In genomic region chr3:101211936-101212335, GRCm38 (mm10) we compare ENCODE assay signal across 10 mouse cellular contexts.
A peak's percentile ranks its signal among the peaks of the same experiment; 100 is the strongest.
DNase-seq lines count a peak whose midpoint lies in the region; ATAC-seq and TF ChIP-seq lines count a peak whose summit lies in the region.
"Had no signal": no experiment of that assay in that cellular context is flagged by ENCODE, and none has a peak within 500 bp of the region (broad histone marks: within the 10 kb centered on the region; RNA-seq: fewer than 3 reads in every experiment).

No protein-coding gene starts in this region.

- ATAC-seq in lung, embryonic 15.5 days (ENCODE audit: borderline replicate concordance, extremely low read depth, low FRiP score, low TSS enrichment), result peak; percentile 56; the same call in 1 of the 2 replicates
- ATAC-seq in embryonic facial prominence, embryonic 14.5 days (ENCODE audit: low read depth), result peak; percentile 11; the same call in 1 of the 2 replicates
- no peak; the same call in 1 of the 2 replicates for ATAC-seq in hindbrain, postnatal 0 days
- peak; percentile 1; the same call in 1 of the 2 replicates for ATAC-seq in midbrain, postnatal 0 days (ENCODE audit: low FRiP score)

- H3K4me1 ChIP-seq in lung, embryonic 15.5 days, result peaks cover 21% of the 10 kb centered on the region
- H3K4me1 ChIP-seq in embryonic facial prominence, embryonic 14.5 days (ENCODE audit: control insufficient read depth, insufficient read depth, low read length), result peaks cover 12% of the 10 kb centered on the region
- peaks cover 17% of the 10 kb centered on the region for H3K4me1 ChIP-seq in hindbrain, postnatal 0 days (ENCODE audit: insufficient read depth, low read length)
- H3K4me1 ChIP-seq in midbrain, postnatal 0 days (ENCODE audit: insufficient read depth, low read length), result peaks cover 9% of the 10 kb centered on the region
- H3K4me1 ChIP-seq: liver, embryonic 13.5 days had no signal

- 37% methylated on average over 4 of the region's 4 CpGs for WGBS in lung, embryonic 15.5 days
- 32% methylated on average over 4 of the region's 4 CpGs for WGBS in embryonic facial prominence, embryonic 14.5 days
- WGBS in hindbrain, postnatal 0 days, result 52% methylated on average over 4 of the region's 4 CpGs
- 55% methylated on average over 4 of the region's 4 CpGs for WGBS in midbrain, postnatal 0 days

- no peak overlapping the region for H3K4me3 ChIP-seq in lung, embryonic 15.5 days
- no peak overlapping the region for H3K4me3 ChIP-seq in embryonic facial prominence, embryonic 14.5 days (ENCODE audit: low read depth, low read length)
- no peak overlapping the region for H3K4me3 ChIP-seq in hindbrain, postnatal 0 days (ENCODE audit: low read length)
- no peak overlapping the region for H3K4me3 ChIP-seq in midbrain, postnatal 0 days (ENCODE audit: low read depth, low read length)
- H3K4me3 ChIP-seq in gastrocnemius, adult 2 months, result no peak overlapping the region
- H3K4me3 ChIP-seq: erythroblast, embryonic 14.5 days; liver, embryonic 13.5 days had no signal

- H3K9ac ChIP-seq in lung, embryonic 15.5 days, result no peak overlapping the region
- H3K9ac ChIP-seq in embryonic facial prominence, embryonic 14.5 days (ENCODE audit: low read depth, low read length), result no peak overlapping the region
- H3K9ac ChIP-seq in hindbrain, postnatal 0 days (replicated peaks; ENCODE audit: low read length), result no peak overlapping the region
- no peak overlapping the region for H3K9ac ChIP-seq in midbrain, postnatal 0 days (replicated peaks; ENCODE audit: low read length, poor library complexity, severe bottlenecking)
- H3K9ac ChIP-seq: liver, embryonic 13.5 days had no signal

- DNase-seq in lung, adult 18-20 months, result no peak
- peak; percentile 78 for DNase-seq in embryonic facial prominence, embryonic 14.5 days (ENCODE audit: low spot score)
- DNase-seq in hindbrain, postnatal 0 days (ENCODE audit: low spot score), result peak; percentile 60
- DNase-seq in midbrain, postnatal 0 days (ENCODE audit: low spot score), result peak; percentile 61
- DNase-seq in gastrocnemius, adult 2 months, result no peak
- no peak for DNase-seq in layer of hippocampus, postnatal 14 days (ENCODE audit: low spot score in 2 of 2)
- no peak for DNase-seq in adrenal gland, adult 8-10 months
- DNase-seq: liver, embryonic 13.5 days had no signal

- H3K4me2 ChIP-seq in lung, embryonic 15.5 days, result no peak overlapping the region
- no peak overlapping the region for H3K4me2 ChIP-seq in embryonic facial prominence, embryonic 14.5 days (ENCODE audit: low read depth, low read length)
- no peak overlapping the region for H3K4me2 ChIP-seq in hindbrain, postnatal 0 days (ENCODE audit: low read depth, low read length)
- no peak overlapping the region for H3K4me2 ChIP-seq in midbrain, postnatal 0 days (ENCODE audit: low read depth, low read length, poor library complexity, severe bottlenecking)
- H3K4me2 ChIP-seq: liver, embryonic 13.5 days had no signal

- no peaks in the 10 kb centered on the region for H3K36me3 ChIP-seq in lung, embryonic 15.5 days
- no peaks in the 10 kb centered on the region for H3K36me3 ChIP-seq in embryonic facial prominence, embryonic 14.5 days (ENCODE audit: control insufficient read depth, insufficient read depth, low read length)
- no peaks in the 10 kb centered on the region for H3K36me3 ChIP-seq in hindbrain, postnatal 0 days (ENCODE audit: insufficient read depth, low read length)
- H3K36me3 ChIP-seq in midbrain, postnatal 0 days (ENCODE audit: insufficient read depth, low read length), result no peaks in the 10 kb centered on the region
- H3K36me3 ChIP-seq: liver, embryonic 13.5 days had no signal

- no peaks in the 10 kb centered on the region for H3K27me3 ChIP-seq in lung, embryonic 15.5 days
- no peaks in the 10 kb centered on the region for H3K27me3 ChIP-seq in embryonic facial prominence, embryonic 14.5 days (replicated peaks; ENCODE audit: control insufficient read depth, insufficient read depth, low read length)
- H3K27me3 ChIP-seq in hindbrain, postnatal 0 days (ENCODE audit: insufficient read depth, low read length), result no peaks in the 10 kb centered on the region
- H3K27me3 ChIP-seq in midbrain, postnatal 0 days (ENCODE audit: insufficient read depth, low read length), result no peaks in the 10 kb centered on the region
- H3K27me3 ChIP-seq: liver, embryonic 13.5 days had no signal

- H3K27ac ChIP-seq in lung, embryonic 15.5 days, result peak overlapping the region; percentile 46
- H3K27ac ChIP-seq in embryonic facial prominence, embryonic 14.5 days (replicated peaks; ENCODE audit: low read depth, low read length), result peak overlapping the region; percentile 78
- peak overlapping the region; percentile 85 for H3K27ac ChIP-seq in hindbrain, postnatal 0 days
- H3K27ac ChIP-seq in midbrain, postnatal 0 days (ENCODE audit: low read depth, low read length), result no peak overlapping the region
- no peak overlapping the region for H3K27ac ChIP-seq in gastrocnemius, adult 2 months
- H3K27ac ChIP-seq: liver, embryonic 13.5 days had no signal

- no peaks in the 10 kb centered on the region for H3K9me3 ChIP-seq in lung, embryonic 15.5 days
- H3K9me3 ChIP-seq in embryonic facial prominence, embryonic 14.5 days (ENCODE audit: control insufficient read depth, low read length), result no peaks in the 10 kb centered on the region
- H3K9me3 ChIP-seq in hindbrain, postnatal 0 days (ENCODE audit: low read length), result no peaks in the 10 kb centered on the region
- H3K9me3 ChIP-seq in midbrain, postnatal 0 days (ENCODE audit: low read length), result no peaks in the 10 kb centered on the region
- H3K9me3 ChIP-seq: liver, embryonic 13.5 days had no signal

- intact Hi-C loops in gastrocnemius, adult 2 months (cut with DNase I), result no loop called here

- TF ChIP-seq CTCF in hindbrain, postnatal 0 days (IDR thresholded peaks at IDR 0.05; ENCODE audit: low read depth), result no peak
- no peak for TF ChIP-seq CTCF in midbrain, postnatal 0 days (IDR thresholded peaks at IDR 0.05)
- no peak for TF ChIP-seq CTCF in gastrocnemius, adult 2 months (IDR thresholded peaks at IDR 0.05)

Comparison
In these comparisons a context has a peak if more than half of its experiments do, and no peak if none do; other contexts are left out.
1. H3K27ac ChIP-seq: peak in lung, embryonic 15.5 days (single experiment), embryonic facial prominence, embryonic 14.5 days (single experiment) and hindbrain, postnatal 0 days (single experiment); none in midbrain, postnatal 0 days (single experiment) and gastrocnemius, adult 2 months (single experiment).
2. DNase-seq: peak in embryonic facial prominence, embryonic 14.5 days (single experiment), hindbrain, postnatal 0 days (single experiment) and midbrain, postnatal 0 days (single experiment); none in lung, adult 18-20 months (0 of 2), gastrocnemius, adult 2 months (single experiment), layer of hippocampus, postnatal 14 days (0 of 2) and adrenal gland, adult 8-10 months (single experiment).